Mouse (Mus musculus) spleen, adult 12 weeks (tissue): ENCODE results near the gene Psmd3.
"Not testable (repeated sequence)": the region's sequence is repeated elsewhere in the genome, so short reads cannot be mapped to it uniquely, and the experiment has no call there.

Source experiments
- DNase-seq: peaks from one replicate; pipeline ENCODE4 v3.0.0; 2022; ENCODE audit warnings: low spot score

Gene Psmd3

GRCm38 (mm10) chr11:98693201-98693600, 10.8 kb downstream of the Psmd3 start:
- no peak for DNase-seq

- no peak for DNase-seq
These were observed 11.4 kb downstream of the Psmd3 start for GRCm38 (mm10) chr11:98693746-98694145.

DNA sequence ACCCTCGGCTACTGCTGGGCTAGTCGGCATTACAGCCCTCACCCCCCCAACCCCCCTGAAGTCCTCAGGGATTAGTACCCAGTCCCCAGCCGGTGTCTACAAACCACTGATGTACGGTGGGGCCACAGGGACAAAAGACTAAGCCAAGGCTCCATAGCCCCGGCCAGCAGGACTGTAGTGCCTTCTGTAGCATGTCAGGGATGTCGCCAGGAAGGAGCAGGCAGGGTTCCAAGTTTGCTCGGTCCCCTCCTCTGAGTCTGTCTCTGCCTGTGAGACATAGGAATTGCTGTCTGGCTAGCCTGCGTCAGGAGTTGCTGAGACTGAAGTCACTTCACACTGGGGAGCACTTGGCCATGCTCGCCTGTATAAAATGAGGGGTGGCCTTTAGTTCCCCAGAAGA, 11.9 kb downstream of the Psmd3 start:
- no peak for DNase-seq

DNA sequence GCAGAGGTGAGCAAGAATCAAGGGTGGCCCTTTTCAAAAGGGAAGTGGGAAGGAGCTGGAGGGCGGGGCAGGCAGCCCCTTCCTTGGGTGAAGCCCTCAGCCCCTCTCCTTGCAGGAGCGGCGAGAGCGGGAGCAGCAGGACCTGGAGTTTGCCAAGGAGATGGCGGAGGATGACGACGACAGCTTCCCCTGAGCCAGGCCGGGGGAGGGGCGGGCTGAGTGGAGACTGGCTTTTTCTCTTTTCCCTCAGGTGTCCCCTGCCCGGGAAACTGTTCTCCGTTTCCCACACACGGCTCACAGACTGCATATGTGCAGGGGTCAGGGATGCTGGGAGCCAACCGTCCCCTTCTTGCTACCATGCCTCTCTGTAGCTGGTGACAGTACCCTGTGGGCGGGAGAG, 13.1 kb downstream of the Psmd3 start:
- no peak for DNase-seq

GRCm38 (mm10) chr11:98696454-98697216, 14.3 kb downstream of the Psmd3 start:
- DNase-seq = no peak

GRCm38 (mm10) chr11:98697225-98697624, 14.9 kb downstream of the Psmd3 start:
- no peak for DNase-seq

- DNase-seq = no peak
These were observed 16.7 kb downstream of the Psmd3 start for GRCm38 (mm10) chr11:98698849-98699640.

GRCm38 (mm10) chr11:98699911-98700310, 17.6 kb downstream of the Psmd3 start:
- peak; percentile 60 for DNase-seq

GRCm38 (mm10) chr11:98701213-98701670, 18.9 kb downstream of the Psmd3 start, which contains the start of gene Csf3:
Csf3 (plus strand) TSS chr11:98701263.
- no peak for DNase-seq

- DNase-seq = no peak
These were observed 20.0 kb downstream of the Psmd3 start for GRCm38 (mm10) chr11:98702323-98702722.

DNA sequence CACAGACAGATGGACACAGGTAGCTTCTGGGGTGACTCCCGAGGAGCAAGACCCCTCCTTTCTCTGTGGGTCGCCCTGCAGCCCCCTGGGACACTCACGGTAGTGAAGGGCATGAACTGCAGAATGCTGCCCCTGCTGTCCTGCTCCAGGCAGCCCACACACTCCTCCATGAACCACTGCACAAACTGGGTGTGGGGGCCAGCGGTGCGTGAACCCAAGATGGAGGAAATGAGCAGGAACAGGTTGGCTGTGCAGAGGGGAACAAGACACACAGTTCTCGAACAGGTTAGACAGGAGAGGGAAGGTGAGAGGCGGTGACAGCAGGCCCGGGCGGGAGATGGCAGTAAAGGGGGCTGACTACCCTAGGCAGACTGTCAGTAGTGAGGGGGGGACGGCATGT, 22.7 kb downstream of the Psmd3 start:
- DNase-seq = no peak

GRCm38 (mm10) chr11:98707401-98708281, 25.3 kb downstream of the Psmd3 start:
- no peak for DNase-seq

DNA sequence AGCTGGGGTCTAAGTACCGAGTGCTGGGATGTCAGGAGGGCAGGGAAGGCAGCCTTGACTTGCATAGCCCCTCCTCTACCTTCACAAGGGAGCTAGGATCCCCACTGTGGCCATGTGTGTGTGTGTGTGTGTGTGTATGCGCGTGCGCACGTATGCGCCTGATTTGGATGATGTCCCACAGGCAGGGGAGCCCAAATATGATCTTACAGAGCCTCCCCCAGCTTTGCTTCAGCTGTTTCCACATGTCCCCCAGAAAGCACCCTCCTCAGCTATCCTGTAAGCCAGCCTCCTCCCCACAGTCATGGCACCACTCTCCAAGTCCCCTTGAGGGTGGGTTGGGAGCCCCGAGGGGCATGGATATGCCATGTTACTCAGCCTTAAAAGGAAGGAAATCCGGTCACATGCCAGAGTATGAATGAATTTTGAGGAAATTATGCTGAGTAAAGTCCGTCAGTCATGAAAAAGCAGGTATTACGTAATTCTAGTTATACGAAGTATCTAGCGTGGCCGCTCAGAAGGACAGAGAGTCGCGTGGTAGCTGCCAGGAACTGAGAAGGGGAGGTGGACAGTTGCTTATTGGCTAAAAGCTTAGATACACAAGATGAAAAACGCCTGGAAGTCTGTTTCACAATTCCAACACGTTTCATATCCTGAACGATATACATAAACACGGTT, 26.1 kb downstream of the Psmd3 start:
- no peak for DNase-seq

DNA sequence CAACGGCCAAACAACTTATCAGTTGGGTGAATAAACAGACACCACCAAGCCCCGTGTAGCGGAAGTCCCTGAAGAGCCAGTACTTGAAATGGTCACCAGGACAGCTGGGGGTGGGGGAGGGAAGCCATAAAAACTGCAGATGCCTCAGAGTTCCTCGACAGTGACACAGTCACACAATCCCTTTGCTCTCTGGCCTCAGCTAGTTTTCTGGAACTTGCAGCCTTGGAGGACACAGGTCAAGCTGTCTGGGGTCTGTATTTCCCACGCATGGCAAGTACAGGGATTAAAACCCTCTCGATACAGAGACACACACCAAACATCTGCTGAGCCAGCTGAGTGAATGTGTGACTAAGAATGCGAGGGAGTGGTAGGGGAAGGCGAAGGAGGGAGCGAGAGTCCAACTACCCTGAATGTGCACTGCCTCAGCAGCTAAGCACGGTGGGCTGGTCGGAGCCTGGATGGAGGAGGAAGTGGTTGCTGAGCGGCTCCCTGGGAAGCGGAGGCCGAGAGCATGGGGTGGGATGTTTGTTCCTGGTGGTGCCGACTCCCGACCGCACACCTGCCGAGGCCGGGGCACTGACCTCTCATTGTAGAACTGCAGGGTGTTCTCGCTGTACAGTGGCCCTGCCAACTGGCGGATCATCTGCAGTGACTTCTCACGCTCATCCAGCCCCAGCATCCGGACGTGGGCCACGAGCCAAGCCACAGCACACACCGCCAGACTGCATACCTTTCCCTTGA, 26.8 kb downstream of the Psmd3 start:
- no peak for DNase-seq

GRCm38 (mm10) chr11:98710416-98711045, 28.2 kb downstream of the Psmd3 start:
- DNase-seq = peak; percentile 68

DNA sequence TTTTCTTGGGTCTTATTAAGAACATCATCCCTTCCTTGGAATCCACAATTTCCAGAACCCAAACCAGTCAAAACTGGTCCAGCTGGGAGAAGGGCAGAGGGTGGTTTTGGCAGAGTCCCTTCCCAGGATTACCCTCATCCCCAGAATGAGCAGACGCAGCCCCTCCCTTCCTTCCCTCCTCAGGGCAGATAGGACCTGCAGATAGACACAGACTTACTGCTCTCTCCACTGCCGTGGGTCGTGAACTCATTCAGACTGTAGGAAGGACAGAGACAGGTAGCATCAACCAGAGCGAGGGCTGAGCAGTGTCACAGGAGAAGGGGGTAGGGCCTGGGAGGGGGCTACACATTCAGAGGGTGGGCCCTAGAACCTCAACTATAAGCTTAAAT, 28.7 kb downstream of the Psmd3 start:
- no peak for DNase-seq

- not testable (repeated sequence) for DNase-seq
These were observed 29.7 kb downstream of the Psmd3 start for GRCm38 (mm10) chr11:98712009-98712408.

DNA sequence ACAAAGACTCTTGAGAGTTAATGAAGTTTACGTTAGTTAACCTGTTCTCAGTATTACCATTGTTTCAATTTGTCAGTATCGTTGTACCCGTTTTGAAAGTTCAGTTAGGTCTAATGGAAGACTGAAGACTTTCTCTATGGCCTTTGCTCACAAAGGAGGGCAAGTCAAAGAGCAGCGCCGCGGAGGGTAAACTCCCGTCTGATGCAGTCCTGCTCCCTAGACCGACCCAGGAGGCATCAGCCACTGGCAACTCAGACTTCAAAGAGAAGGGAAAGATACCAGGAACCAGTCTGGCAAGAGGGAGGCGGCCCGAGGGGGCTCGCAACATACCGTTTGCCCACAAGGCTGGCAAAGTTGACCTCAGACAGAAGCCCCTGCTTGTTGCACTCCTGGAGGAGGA, 31.3 kb downstream of the Psmd3 start:
- no peak for DNase-seq

- DNase-seq = no peak
These were observed 33.6 kb downstream of the Psmd3 start for GRCm38 (mm10) chr11:98715946-98716345.

- DNase-seq = no peak
These were observed 35.5 kb downstream of the Psmd3 start for GRCm38 (mm10) chr11:98717904-98718303.
